Mouse (Mus musculus): ENCODE data around the gene Zbtb7b. TPM values are rescaled to one million over a fixed set of nuclear protein-coding genes. Genes with fewer than 3 reads are reported as not detected.

Zbtb7b gene
- polyA plus RNA-seq, 1 experiment from 2014 or later = 0.88 TPM

DNA sequence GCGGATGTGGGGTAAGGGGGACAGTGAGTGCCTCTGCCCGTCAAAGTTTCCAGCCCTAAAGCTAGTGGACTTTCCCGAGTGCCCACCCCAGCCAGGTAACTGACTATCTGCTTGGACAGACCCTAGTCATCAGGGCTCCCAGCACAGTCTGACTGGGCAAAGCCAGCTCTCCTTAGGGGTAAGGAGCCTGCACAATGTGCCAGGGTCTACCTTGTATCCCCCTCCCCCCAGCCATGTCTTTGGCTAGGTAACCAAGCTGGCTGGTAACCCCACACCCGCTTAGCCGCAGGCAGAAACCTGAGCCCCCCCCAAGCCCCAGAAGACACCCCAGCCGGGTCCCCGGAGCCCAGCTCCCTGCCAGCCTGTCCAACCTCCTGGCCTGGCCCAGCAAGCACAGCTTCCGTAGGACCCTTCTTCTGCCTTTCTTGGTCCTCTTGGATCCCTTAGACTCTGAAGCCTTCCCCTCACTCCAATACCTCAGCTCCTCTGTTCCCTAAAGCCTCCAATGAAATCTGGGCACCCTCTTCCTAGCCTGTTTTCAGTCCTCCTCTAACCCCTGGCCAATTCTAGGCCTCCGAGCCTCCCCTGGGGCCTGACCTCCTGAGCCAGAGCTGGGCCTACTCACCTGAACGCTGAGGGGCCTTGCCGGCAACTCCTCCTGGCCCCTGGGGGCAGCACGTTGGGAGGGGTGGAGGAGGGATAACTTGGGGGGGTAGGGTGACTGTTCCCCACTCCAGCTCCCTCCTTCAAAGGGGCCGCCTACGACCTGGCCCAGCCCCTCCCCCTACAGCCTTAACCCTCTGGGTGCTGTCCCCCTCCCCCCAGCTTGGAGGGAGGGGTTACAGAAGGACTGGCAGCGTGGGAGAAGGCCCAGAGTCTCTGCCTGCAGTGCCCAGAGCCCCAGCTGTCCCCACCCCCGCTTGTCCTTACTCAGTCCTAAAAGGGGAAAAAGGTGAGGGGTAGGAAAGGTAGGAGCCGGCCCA, 7.8 kb downstream of the Zbtb7b start:
- Histone ChIP-seq H3K9ac (ENCODE audit: low read depth, low read length) (no peak overlapping the region), H3K27me3 (replicated peaks; ENCODE audit: control insufficient read depth, insufficient read depth, low read length) (no peaks in the 10 kb centered on the region), H3K9me3 (ENCODE audit: control insufficient read depth, low read length) (no peaks in the 10 kb centered on the region), H3K4me1 (ENCODE audit: control insufficient read depth, insufficient read depth, low read depth, low read length) (peaks cover 14% of the 10 kb centered on the region), H3K4me2 (ENCODE audit: low read length) (no peak overlapping the region), H3K36me3 (ENCODE audit: control insufficient read depth, insufficient read depth, low read length) (no peaks in the 10 kb centered on the region), H3K4me3 (ENCODE audit: low read length) (no peak overlapping the region), H3K27ac (ENCODE audit: low read depth, low read length) (no peak overlapping the region)
- ATAC-seq = no peak
- 60% methylated on average over 17 of the region's 17 CpGs for WGBS

DNA sequence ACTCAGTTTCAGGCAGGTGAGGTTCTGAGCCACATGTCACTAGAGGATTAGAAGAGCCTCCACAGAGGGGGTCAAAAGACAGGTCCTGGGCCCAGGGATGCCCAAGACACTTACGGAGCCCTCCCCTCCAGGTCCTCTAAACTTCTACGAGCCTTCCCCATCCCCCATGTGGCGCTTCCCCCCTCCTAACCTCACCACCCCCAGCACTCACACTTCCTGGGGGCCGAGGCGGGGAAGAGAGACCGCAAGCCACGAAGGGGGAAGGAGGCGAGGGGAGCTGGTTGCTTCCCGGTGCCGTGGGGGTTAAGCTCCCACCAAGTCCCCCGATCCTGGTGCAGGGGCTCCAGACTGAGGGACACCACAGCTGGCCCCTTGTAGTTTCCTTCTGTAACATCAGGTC, 9.1 kb downstream of the Zbtb7b start:
- Histone ChIP-seq H3K27me3 (replicated peaks; ENCODE audit: control insufficient read depth, insufficient read depth, low read length) (no peaks in the 10 kb centered on the region), H3K9me3 (ENCODE audit: control insufficient read depth, low read length) (no peaks in the 10 kb centered on the region), H3K27ac (ENCODE audit: low read depth, low read length) (no peak overlapping the region), H3K9ac (ENCODE audit: low read depth, low read length) (no peak overlapping the region), H3K4me2 (ENCODE audit: low read length) (no peak overlapping the region), H3K4me3 (ENCODE audit: low read length) (no peak overlapping the region), H3K4me1 (ENCODE audit: control insufficient read depth, insufficient read depth, low read depth, low read length) (peaks cover 3% of the 10 kb centered on the region), H3K36me3 (ENCODE audit: control insufficient read depth, insufficient read depth, low read length) (no peaks in the 10 kb centered on the region)
- WGBS = 56% methylated on average over 11 of the region's 11 CpGs
- no peak for ATAC-seq

DNA sequence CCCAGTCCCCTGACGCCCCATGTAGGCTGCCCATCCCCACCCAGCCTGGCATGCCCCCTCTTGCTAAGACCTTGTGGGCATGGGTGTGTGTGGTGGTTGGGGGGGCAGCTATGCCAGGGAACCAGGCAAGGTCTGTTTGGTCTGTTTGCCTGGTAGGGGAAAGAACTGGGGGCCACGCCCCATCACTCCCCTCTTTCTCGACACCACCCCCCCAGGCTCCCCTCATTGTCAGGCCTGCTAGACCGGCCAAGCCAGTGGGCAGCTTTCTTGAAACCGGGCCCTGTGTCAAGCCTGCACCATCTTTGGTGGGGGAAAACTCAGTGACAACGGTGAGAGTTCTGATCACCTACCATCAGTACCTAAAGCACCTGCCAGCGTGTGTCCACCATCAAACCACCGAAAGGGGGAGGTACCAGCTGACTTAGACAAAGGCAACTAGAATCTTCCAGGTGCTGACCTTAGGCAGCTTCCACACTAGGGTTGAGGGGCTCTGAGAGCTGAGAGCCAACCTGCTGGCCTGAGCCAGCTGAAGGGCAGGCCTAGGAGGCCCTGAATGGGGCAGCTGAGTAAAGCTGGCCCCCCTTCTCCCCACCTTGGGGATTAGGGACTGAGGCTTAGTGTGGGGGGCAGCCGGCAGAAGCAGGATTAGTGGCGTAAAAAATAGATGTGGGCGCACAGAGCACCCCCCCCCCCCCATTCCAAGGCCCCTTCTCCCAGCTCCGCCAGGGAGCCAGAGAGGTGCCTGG, 10.1 kb downstream of the Zbtb7b start:
- Histone ChIP-seq H3K27me3 (replicated peaks; ENCODE audit: control insufficient read depth, insufficient read depth, low read length) (no peaks in the 10 kb centered on the region), H3K36me3 (ENCODE audit: control insufficient read depth, insufficient read depth, low read length) (no peaks in the 10 kb centered on the region), H3K9ac (ENCODE audit: low read depth, low read length) (no peak overlapping the region; the same call in 1 of the 2 replicates), H3K4me2 (ENCODE audit: low read length) (no peak overlapping the region), H3K9me3 (ENCODE audit: control insufficient read depth, low read length) (no peaks in the 10 kb centered on the region), H3K4me3 (ENCODE audit: low read length) (no peak overlapping the region), H3K4me1 (ENCODE audit: control insufficient read depth, insufficient read depth, low read depth, low read length) (peaks cover 3% of the 10 kb centered on the region; the same call in 1 of the 2 replicates), H3K27ac (ENCODE audit: low read depth, low read length) (no peak overlapping the region)
- WGBS = 74% methylated on average over 11 of the region's 12 CpGs
- no peak for ATAC-seq

DNA sequence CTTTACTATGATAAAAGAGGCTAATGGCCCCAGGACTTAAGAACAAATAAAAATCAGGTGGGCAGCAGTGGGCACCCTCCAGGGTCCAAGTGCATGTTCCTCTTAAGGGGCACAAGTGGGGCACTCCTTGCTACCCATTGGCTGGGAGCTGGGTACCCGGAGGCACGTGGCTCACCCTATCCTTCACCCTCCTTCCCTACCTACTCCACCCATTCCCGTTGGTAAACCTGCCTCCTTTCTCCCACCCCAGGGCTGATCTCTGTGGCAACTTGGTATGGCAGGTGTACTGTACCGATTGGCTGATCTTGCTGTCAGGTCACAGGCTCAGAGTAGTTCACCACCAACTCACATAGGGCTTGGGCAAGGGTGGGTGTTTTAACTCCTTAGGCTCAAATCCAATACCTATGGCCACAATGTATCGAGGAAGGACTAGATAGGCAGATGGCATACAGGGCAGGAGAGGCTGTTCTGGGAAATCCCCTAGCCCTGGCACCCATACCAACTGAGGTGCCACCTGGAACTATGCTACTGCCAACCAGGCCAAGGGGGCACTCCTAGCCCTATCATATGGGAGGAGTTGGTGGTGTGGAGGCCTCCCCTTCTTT, 10.8 kb downstream of the Zbtb7b start:
- no peak overlapping the region for H3K9ac ChIP-seq (ENCODE audit: low read depth, low read length)
- no peaks in the 10 kb centered on the region for H3K36me3 ChIP-seq (ENCODE audit: control insufficient read depth, insufficient read depth, low read length)
- H3K4me2 ChIP-seq (ENCODE audit: low read length) = no peak overlapping the region
- no peak overlapping the region for H3K4me3 ChIP-seq (ENCODE audit: low read length)
- no peaks in the 10 kb centered on the region for H3K27me3 ChIP-seq (replicated peaks; ENCODE audit: control insufficient read depth, insufficient read depth, low read length)
- H3K4me1 ChIP-seq (ENCODE audit: control insufficient read depth, insufficient read depth, low read depth, low read length) = peaks cover 4% of the 10 kb centered on the region
- H3K9me3 ChIP-seq (ENCODE audit: control insufficient read depth, low read length) = no peaks in the 10 kb centered on the region
- H3K27ac ChIP-seq (ENCODE audit: low read depth, low read length) = no peak overlapping the region
- ATAC-seq = no peak
- WGBS = 76% methylated on average over 5 of the region's 5 CpGs

DNA sequence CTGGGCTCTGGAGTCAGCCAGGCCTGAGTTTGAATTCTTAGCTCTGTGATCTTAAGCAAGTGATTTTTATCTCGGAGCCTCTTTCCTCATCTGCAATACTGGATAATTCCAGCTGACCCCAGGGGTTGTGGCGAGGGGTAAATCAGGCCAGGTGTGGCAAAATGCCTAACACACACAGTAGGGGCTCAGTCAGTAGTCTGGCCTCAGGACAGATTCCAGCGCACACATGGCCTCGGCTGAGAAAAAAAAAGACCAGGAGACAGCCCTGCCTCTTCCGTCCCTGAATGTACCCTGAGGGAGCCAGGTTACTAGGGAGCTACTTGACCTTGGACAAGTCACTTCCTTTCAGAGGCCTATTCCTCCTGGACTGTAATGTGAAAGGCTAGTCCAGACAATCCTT, 11.6 kb downstream of the Zbtb7b start:
- Histone ChIP-seq H3K9ac (ENCODE audit: low read depth, low read length) (no peak overlapping the region), H3K9me3 (ENCODE audit: control insufficient read depth, low read length) (no peaks in the 10 kb centered on the region), H3K4me1 (ENCODE audit: control insufficient read depth, insufficient read depth, low read depth, low read length) (peaks cover 12% of the 10 kb centered on the region), H3K4me3 (ENCODE audit: low read length) (no peak overlapping the region), H3K4me2 (ENCODE audit: low read length) (no peak overlapping the region), H3K27ac (ENCODE audit: low read depth, low read length) (no peak overlapping the region), H3K36me3 (ENCODE audit: control insufficient read depth, insufficient read depth, low read length) (no peaks in the 10 kb centered on the region), H3K27me3 (replicated peaks; ENCODE audit: control insufficient read depth, insufficient read depth, low read length) (no peaks in the 10 kb centered on the region)
- ATAC-seq = no peak
- 80% methylated on average over 5 of the region's 5 CpGs for WGBS

DNA sequence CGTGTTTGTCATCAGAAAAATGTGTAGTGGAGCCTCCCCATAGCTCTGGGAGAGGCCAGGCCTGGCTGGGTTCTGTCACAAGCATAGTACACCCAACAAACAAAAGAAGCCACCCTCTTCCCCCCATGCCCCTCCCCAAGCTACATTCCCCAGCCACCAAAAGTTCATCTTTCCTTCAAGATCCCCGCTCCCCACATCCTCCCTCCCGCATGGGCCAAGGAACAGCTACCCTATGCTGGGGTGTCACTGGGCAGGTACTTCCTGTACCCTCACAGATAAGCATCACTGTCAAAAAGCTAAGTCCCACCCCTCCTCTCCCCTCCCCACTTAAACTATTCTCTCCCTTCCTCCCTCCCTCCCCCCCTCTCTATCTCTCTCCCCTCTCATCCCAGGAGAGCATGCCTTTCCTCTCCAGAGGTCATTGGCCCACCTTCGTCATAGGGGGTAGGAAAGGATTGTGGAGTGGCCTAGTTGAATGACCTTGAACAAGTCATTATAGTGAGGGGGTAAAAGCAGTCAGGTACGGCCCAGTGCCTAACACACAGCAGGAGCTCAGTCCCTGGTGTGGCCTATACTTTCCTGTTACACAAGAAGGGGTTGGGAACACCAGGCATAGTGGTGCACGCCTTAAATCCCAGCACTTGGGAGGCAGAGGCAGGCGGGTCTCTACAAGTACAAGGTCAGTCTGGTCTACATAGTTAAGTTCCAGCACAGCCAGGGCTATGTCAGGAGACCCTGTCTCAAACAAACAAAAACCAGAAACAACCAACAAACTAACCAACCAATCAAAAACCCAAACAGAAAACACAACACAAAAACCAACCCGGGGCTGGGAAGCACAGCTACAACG, 12.3 kb downstream of the Zbtb7b start:
- H3K4me2 ChIP-seq (ENCODE audit: low read length) = no peak overlapping the region
- WGBS = 91% methylated on average over 9 of the region's 9 CpGs
- no peak overlapping the region for H3K27ac ChIP-seq (ENCODE audit: low read depth, low read length)
- no peak for ATAC-seq
- no peak overlapping the region for H3K9ac ChIP-seq (ENCODE audit: low read depth, low read length)
- no peak overlapping the region for H3K4me3 ChIP-seq (ENCODE audit: low read length)
- no peaks in the 10 kb centered on the region for H3K36me3 ChIP-seq (ENCODE audit: control insufficient read depth, insufficient read depth, low read length)
- H3K27me3 ChIP-seq (replicated peaks; ENCODE audit: control insufficient read depth, insufficient read depth, low read length) = no peaks in the 10 kb centered on the region
- H3K4me1 ChIP-seq (ENCODE audit: control insufficient read depth, insufficient read depth, low read depth, low read length) = peaks cover 10% of the 10 kb centered on the region
- H3K9me3 ChIP-seq (ENCODE audit: control insufficient read depth, low read length) = no peaks in the 10 kb centered on the region

DNA sequence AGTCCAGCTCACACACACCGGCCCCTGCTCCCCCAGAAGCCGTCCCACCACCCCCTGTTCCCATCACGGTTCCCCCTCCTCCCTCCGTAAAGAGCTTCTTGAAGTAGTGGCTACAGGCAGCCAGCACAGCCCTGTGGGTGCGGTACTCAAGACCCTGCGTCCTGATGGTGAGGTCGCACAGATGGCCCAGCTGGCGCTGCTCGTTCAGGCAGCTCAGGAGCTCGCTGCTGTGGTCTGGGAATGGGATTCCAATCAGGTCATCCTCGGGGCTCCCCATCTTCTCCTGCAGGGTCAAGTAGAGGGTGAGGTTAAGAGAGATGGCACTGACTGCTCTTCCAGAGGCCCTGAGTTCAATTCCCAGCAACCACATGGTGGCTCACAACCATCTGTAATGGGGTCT, 13.3 kb downstream of the Zbtb7b start:
- 74% methylated on average over 10 of the region's 11 CpGs for WGBS
- Histone ChIP-seq H3K4me1 (ENCODE audit: control insufficient read depth, insufficient read depth, low read depth, low read length) (peaks cover 10% of the 10 kb centered on the region), H3K27me3 (replicated peaks; ENCODE audit: control insufficient read depth, insufficient read depth, low read length) (no peaks in the 10 kb centered on the region), H3K9me3 (ENCODE audit: control insufficient read depth, low read length) (no peaks in the 10 kb centered on the region), H3K4me3 (ENCODE audit: low read length) (no peak overlapping the region), H3K4me2 (ENCODE audit: low read length) (no peak overlapping the region), H3K9ac (ENCODE audit: low read depth, low read length) (no peak overlapping the region), H3K36me3 (ENCODE audit: control insufficient read depth, insufficient read depth, low read length) (no peaks in the 10 kb centered on the region), H3K27ac (ENCODE audit: low read depth, low read length) (no peak overlapping the region)
- ATAC-seq = no peak

DNA sequence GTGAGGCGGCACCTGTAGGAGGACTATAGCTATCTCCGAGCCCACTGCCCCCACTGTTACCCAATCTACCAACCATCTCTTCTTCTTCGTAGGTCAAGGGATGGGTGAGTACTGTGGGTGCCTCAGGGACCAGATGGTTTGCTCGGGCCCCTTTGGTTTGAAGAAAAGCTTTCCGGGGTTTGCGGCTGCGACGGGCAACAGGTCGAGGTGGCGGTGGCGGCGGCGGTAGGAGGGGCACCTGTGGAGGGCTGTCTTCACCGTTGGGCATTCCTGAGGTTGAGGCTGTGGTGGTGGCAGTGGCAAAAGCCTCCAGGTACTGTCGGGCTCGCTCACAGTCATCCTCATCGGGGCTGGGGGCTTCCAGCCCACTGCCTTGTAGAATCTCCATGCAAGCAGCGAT, 13.9 kb downstream of the Zbtb7b start:
- H3K4me1 ChIP-seq (ENCODE audit: control insufficient read depth, insufficient read depth, low read depth, low read length) = peaks cover 10% of the 10 kb centered on the region
- no peak overlapping the region for H3K4me3 ChIP-seq (ENCODE audit: low read length)
- H3K9ac ChIP-seq (ENCODE audit: low read depth, low read length) = no peak overlapping the region
- H3K4me2 ChIP-seq (ENCODE audit: low read length) = no peak overlapping the region
- 96% methylated on average over 18 of the region's 18 CpGs for WGBS
- no peaks in the 10 kb centered on the region for H3K9me3 ChIP-seq (ENCODE audit: control insufficient read depth, low read length)
- H3K27ac ChIP-seq (ENCODE audit: low read depth, low read length) = no peak overlapping the region
- no peaks in the 10 kb centered on the region for H3K36me3 ChIP-seq (ENCODE audit: control insufficient read depth, insufficient read depth, low read length)
- ATAC-seq = no peak
- no peaks in the 10 kb centered on the region for H3K27me3 ChIP-seq (replicated peaks; ENCODE audit: control insufficient read depth, insufficient read depth, low read length)
